Mouse (Mus musculus): ENCODE results near the gene Myo18b.

Gene Myo18b

DNA sequence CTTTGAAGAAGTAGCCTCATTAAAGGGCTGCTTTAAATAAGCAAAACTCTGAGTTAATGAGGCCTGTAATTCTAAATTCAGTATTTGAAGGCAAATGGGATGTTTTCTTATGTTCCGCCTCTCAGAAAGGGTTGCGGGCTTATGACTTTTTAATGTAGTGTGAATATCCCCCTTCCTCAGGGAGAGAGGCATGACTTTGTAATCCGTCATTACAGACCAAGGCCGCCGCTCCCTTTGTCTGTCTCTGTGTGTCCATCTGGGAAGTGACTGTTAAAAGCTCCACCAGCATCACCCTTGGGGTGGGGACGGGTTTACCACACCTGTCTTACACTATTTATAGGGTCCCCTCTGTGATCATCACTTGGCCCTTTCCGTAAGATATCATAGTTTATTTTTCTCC is 100.1 kb downstream of the Myo18b start:
- DNase-seq (ENCODE audit: low read depth), result no peak

DNA sequence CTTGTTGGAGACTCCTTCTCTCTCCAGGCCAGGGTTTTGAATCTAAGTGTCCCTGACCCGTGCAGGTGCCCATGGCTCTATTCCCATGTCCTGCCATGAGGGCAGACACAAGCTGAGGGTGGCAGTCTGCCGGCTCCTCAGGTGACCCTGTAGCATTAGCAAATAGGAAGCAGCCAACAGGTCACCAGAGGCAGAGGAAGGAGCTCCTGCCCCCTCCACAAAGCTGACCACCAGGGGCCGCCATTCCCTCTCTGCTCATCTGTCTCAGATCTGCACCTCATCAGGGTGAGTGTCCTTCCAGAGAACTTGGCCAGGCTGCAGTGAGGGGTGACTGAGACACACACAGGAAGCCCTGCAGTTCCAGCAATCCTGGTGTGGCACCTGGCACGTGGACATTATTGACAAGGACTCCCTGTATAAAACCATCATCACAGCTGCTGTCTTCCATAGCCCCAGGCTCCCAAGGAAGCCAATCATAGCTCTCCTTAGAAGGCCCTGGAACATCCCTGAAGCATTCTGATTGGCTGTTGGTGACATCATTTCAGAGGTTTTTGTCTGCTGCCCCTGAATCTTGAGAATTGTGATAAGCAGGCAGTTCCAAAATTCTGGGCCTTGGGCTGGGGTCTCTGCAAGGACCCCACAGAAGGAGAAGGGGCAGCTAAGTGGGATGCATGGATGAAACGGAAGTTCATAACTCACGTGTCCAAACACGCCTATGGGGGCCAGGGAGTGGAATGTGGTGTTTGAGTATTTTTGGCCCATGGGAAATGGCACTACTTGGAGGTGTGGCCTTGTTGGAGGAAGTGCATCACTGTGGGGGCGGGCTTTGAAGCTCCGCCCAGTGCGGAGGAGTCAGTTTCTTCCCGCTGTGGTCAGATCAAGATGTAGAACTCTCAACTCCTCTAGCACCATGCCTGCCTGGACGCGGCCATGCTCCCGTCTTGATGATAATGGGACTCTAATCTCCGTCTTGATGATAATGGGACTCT is 104.1 kb downstream of the Myo18b start:
- DNase-seq (ENCODE audit: low read depth), result no peak

- DNase-seq (ENCODE audit: low read depth), result no peak
Measured at GRCm38 (mm10) chr5:112790376-112791111, 105.6 kb downstream of the Myo18b start.

DNA sequence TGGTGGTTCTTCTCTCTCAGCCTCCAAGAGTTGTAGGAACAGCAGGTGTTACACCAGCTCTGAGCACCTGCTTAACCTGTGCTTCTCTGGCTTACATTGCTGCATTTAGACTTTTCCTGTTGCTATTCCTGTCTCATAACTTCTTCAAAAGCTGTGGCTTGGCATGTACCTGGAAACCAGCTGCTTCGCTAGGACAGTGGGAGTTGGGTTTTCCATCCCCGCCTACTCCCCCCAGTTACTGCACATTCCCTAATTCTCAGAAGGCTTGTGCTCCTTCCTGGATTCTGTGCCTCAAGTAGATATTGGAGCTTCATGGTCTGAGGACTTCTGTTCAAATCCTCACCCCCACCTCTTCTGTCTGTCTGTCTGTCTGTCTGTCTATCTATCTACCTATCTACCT is 107.7 kb downstream of the Myo18b start:
- DNase-seq (ENCODE audit: low read depth), result no peak

DNA sequence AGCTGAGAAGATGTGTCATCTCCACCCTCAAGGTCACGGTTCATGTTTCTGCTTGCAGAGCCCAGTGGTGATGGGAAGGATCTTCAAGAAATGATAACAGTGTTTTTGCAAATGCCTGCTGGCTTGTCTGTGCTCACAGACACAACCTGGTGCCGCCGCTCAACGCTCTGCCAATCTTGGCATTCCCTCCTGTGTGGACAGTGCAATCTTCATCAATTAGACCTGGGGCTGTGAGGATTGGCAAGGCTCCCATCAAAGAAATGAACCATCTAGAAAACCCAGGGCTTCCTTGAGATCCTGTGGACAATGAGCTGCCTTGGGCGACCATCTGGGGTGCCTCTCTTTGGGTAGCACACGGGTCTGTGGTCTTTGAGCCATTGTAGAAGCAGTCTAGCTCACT is 109.4 kb downstream of the Myo18b start:
- DNase-seq (ENCODE audit: low read depth), result no peak

DNA sequence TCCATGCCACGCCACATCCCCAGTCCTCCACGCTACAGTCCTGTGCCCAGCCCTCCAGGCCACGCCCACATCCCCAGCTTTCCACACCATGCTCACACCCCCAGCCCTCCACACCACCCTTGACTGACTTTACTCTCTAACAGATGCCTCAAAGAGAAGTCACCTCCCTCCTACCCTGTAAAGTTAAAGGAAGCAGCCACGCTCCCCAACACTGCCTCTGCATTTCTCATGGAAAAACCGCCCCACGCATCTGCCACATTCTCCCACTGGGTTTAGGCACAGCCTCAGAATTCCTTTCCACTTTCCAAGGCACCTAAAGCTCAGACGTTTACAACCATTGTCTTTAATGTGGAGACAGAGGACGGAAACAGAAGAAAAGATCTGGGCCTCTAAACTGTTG is 110.1 kb downstream of the Myo18b start:
- DNase-seq (ENCODE audit: low read depth), result no peak

GRCm38 (mm10) chr5:112781719-112782118 is 114.4 kb downstream of the Myo18b start:
- DNase-seq (ENCODE audit: low read depth), result no peak

GRCm38 (mm10) chr5:112781231-112781630 is 114.9 kb downstream of the Myo18b start:
- DNase-seq (ENCODE audit: low read depth), result no peak

DNA sequence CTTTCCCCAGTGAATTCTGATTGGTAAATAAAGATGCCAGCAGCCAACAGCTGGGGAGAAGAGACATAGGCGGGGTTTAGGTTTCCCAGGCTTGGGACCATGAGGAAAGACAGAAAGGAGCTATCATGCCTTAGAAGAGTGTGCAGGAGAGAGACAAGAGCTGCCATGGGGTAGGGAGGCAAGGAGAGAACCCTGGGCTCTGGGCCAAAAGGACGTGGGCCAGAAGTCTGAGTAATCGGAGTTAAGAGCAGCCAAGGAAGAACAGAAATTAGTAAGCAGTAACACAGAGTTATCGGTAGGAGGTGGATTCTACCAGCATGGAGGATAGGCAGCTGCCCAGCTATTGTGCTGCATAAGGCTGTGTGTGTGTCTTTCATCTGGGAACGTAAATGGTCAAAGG is 115.8 kb downstream of the Myo18b start:
- DNase-seq (ENCODE audit: low read depth), result no peak

- no peak for DNase-seq (ENCODE audit: low read depth)
Measured at GRCm38 (mm10) chr5:112776781-112777405, 119.3 kb downstream of the Myo18b start.

DNA sequence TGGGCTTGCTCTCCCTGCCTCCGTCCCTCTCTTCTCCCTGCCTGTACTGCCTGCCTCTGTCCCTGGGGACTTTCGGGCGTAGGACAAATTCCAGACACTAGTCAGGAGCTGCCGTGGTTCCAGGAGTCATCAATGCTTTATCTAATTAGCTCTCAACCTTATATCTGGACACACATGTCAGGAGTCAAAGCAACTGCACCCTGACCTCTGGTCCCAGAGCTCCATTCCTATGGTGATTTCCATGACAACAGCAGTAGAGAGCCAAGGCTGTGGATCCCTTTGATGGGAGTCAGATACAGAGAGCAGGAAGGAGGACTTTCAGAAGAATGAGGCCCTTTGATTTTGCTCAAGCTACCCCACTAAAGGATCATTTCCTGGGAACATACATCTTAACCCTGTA is 122.7 kb downstream of the Myo18b start:
- DNase-seq (ENCODE audit: low read depth), result no peak

GRCm38 (mm10) chr5:112771376-112771901 is 124.7 kb downstream of the Myo18b start:
- DNase-seq (ENCODE audit: low read depth), result no peak

DNA sequence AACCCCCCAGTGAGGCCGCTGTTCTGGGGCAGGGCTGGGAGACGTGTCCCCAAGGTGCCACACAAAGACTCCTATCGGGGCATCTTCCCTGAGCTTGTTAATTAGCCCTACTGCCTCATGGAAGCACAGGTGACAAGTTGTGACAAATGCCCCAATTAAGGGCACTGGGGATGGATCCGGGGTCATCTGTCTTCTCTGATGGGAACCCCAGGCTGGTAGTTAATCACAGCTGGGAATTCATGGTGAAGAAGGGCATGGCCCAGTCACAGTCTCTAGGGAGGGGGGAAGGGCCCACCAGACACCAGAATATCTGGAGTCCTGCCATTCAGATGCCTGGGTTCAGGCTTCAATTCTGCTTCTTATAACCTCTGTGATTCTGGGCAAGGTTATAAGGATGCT is 126.4 kb downstream of the Myo18b start:
- no peak for DNase-seq (ENCODE audit: low read depth)

DNA sequence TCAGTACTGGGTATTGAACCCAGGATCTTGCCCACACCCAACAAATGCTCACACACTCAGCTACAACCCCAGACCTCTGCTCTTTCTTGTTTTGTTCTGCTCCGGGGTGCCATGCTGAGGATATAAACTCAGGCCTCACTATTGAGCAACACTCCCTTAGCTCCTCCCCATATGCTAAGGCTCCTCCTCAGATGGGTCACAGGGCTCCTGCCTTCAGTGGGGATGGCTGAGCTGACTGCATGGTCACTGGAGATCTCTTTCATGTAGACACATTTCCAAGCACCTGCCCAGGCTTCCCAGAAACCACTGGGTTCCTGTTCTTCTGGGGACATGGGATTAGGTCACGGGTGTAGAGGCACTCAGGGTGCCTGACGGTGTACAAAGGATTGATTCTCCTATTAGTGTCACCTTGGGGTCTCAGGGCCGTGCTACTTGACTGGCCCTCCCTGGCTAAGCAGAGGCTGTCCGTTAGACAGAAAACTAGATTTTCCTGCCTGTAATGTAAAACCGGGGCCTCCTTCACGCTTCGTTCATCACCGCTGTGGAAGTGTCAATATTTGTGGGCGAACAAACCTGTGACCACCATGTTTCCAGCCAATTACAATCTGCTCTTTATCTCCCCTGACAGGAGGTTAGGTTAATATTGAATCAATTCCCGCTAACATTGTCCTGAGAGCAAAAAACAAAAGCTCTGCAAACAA is 127.0 kb downstream of the Myo18b start:
- no peak for DNase-seq (ENCODE audit: low read depth)

GRCm38 (mm10) chr5:112768556-112768955 is 127.6 kb downstream of the Myo18b start:
- no peak for DNase-seq (ENCODE audit: low read depth)

DNA sequence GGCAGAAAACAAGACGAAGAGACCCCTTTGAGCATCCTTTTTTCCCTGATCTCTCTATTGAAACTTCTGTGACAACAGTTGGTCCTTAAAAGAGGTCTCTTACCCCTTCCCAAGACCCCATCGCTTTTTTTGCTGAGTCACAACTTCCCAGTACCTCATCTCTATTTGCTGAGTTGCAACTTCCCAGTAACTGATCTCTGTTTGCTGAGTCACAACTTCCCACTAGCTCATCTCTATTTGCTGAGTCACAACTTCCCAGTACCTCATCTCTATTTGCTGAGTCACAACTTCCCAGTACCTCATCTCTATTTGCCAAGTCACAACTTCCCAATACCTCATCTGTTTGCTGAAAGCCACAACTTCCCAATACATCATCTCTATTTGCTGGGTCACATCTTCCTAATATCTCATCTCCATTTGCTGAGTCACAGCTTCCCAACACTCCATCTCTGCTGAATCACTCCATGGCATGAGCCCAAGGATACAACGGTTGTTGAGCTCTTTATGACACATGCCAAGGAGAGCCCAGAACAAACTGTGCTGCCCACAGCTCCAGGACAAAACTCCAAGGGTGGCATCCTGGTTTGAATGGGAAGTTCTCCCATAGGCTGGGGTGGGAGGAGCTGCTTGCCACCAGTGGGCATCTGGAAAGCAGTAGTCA is 134.6 kb downstream of the Myo18b start:
- DNase-seq (ENCODE audit: low read depth), result no peak

- no peak for DNase-seq (ENCODE audit: low read depth)
Measured at GRCm38 (mm10) chr5:112755581-112755980, 140.6 kb downstream of the Myo18b start.

- DNase-seq (ENCODE audit: low read depth), result no peak
Measured at GRCm38 (mm10) chr5:112749634-112750033, 146.5 kb downstream of the Myo18b start.

DNA sequence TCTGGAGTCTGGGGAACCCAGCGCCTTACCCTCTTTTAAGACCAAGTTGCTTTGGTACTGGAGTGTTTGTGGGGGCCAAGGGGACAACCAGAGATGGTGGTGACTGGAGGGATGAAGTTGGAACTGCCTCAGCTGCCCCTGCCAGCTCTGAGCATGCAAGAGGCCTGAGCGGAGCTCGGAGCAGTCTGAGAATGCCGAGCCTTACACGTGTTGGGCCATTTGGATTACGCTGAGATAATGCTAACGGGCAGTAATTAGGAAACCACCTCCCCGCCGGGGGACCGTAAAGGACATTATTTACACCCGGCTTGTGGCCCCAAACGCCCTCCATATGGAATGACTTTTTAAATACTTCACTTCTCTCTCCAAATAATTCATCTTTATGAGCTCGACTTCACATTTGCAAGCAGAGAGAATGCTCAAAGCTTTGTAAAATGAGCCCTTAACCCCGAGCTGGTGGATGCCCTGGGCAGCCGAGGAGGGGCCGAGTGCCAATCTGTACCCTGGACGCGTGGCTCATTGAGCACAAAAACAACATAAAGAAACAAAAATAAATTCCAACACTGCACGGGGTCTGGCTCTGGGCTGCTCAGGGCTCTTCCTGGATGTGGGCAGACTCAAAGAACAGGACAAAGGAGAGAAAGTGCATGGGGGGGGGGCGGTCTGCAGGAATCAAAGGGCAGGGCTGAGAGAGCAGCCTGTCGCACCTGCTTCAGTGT is 148.0 kb downstream of the Myo18b start:
- DNase-seq (ENCODE audit: low read depth), result no peak

- no peak for DNase-seq (ENCODE audit: low read depth)
Measured at GRCm38 (mm10) chr5:112747306-112747930, 148.7 kb downstream of the Myo18b start.

Measured in c-Kit-positive CD71-positive TER-119-negative erythroid progenitor cells, embryonic 14.5 days (primary cell).